Mouse (Mus musculus) limb, embryonic 12.5 days (tissue): ENCODE measurements at regions not wholly inside any gene's neighbourhood (a gene's known extent, or its start where the extent isn't known, plus 50 kb on each side); places are given as distances from the start of the nearest gene placed in this dataset.
"Not testable (repeated sequence)": the region's sequence is repeated elsewhere in the genome, so short reads cannot be mapped to it uniquely, and the experiment has no call there.

ENCODE experiments used
- ATAC-seq: fragments of 200-750 bp; cut with Nextera tagmentation; 2 replicates; pipeline ENCODE4 v1.8.0; 2017; ENCODE audit warnings: low read depth, moderate TSS enrichment; ENCODE audit not compliant: insufficient number of reproducible peaks, insufficient read depth, low FRiP score, low TSS enrichment
- H3K27ac ChIP-seq: fragments of 300-500 bp; sonication (generic); 2 replicates; pipeline ENCODE4 v1.5.1; 2016; ENCODE audit warnings: mild to moderate bottlenecking, moderate library complexity
- H3K27me3 ChIP-seq: fragments of 300-500 bp; sonication (generic); 2 replicates; pipeline ENCODE4 v1.6.1; 2016; ENCODE audit warnings: mild to moderate bottlenecking, moderate library complexity
- H3K36me3 ChIP-seq: fragments of 300-500 bp; sonication (generic); 2 replicates; pipeline ENCODE4 v1.6.1; 2016; ENCODE audit warnings: mild to moderate bottlenecking, moderate library complexity
- H3K4me1 ChIP-seq: fragments of 300-500 bp; sonication (generic); replicated peaks from 2 replicates; pipeline ENCODE4 v1.6.1; 2016
- H3K4me2 ChIP-seq: fragments of 300-500 bp; sonication (generic); 2 replicates; pipeline ENCODE4 v1.6.1; 2016; ENCODE audit warnings: mild to moderate bottlenecking, moderate library complexity
- H3K4me3 ChIP-seq: fragments of 300-500 bp; sonication (generic); replicated peaks from 2 replicates; pipeline ENCODE4 v1.5.1; 2016; ENCODE audit warnings: mild to moderate bottlenecking
- H3K9ac ChIP-seq: fragments of 300-500 bp; sonication (generic); replicated peaks from 2 replicates; pipeline ENCODE4 v1.6.1; 2016; ENCODE audit warnings: mild to moderate bottlenecking, moderate library complexity
- H3K9me3 ChIP-seq: fragments of 300-500 bp; sonication (generic); 2 replicates; pipeline ENCODE4 v1.6.1; 2016; ENCODE audit warnings: mild to moderate bottlenecking, moderate library complexity
- WGBS: fragments of 180-500 bp; shearing (Covaris S2); methylation state at CpG from one replicate; pipeline ENCODE4 v1.1.7; 2016; 5-methylcytosine and 5-hydroxymethylcytosine counted together

- H3K4me1 ChIP-seq = no peaks in the 10 kb centered on the region
- no peak overlapping the region for H3K4me2 ChIP-seq
- H3K9me3 ChIP-seq = no peaks in the 10 kb centered on the region
- no peak overlapping the region for H3K27ac ChIP-seq
- ATAC-seq = no peak
- no peak overlapping the region for H3K4me3 ChIP-seq
- H3K36me3 ChIP-seq = no peaks in the 10 kb centered on the region
- no peak overlapping the region for H3K9ac ChIP-seq
- H3K27me3 ChIP-seq = no peaks in the 10 kb centered on the region
Observed at GRCm38 (mm10) chr1:7671566-7671965, 2863.9 kb downstream of the Gm37988 start.

DNA sequence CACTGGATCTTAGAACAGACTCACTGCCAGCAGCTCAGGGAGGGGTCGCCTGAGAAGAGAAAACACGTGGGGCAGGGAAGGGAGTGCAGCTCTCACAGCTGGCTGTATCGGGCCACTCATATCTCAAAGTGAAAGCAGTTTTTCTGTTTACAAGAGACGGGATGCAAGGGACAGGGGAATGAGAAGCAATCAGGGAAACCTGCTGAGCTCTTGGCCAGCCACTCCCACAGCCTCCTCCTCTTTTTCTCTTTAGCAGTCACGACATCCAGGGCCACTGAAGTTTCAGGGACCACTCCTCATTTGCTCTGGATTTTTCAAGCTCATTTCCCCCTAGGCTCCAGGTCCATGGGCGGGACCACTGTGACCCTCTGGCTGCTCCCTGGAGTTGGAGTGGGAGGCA lies 2901.5 kb downstream of the Gm37988 start:
- not testable (repeated sequence) for ATAC-seq, H3K4me2 ChIP-seq, H3K4me3 ChIP-seq, H3K9ac ChIP-seq, H3K36me3 ChIP-seq, H3K4me1 ChIP-seq, H3K9me3 ChIP-seq, H3K27me3 ChIP-seq, H3K27ac ChIP-seq
- 80% methylated on average over 6 of the region's 6 CpGs for WGBS

DNA sequence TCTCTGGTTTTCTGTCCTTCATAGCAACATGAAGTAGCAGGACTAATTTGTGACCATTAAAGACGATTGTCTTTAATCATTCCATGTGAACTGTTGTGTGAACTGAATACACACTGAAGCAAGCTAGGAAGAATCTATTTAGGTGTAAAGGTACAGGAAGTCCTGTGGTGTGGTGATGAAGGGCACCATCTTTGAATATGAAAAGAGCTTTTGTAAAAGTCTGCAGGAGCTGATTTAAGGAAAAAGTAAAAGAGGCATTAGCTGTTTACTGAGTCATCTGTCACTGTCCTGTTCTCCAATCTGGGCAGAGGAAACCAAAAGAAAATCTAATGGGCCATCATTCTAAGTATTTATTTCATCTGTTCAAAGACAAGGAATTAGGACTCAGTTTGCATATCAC lies 2925.0 kb downstream of the Gm37988 start:
- WGBS = 68% methylated on average over 1 of the region's 1 CpGs
- H3K27ac ChIP-seq = no peak overlapping the region
- no peak for ATAC-seq
- H3K4me2 ChIP-seq = no peak overlapping the region
- no peaks in the 10 kb centered on the region for H3K4me1 ChIP-seq
- no peaks in the 10 kb centered on the region for H3K27me3 ChIP-seq
- H3K4me3 ChIP-seq = no peak overlapping the region
- H3K36me3 ChIP-seq = no peaks in the 10 kb centered on the region
- H3K9ac ChIP-seq = no peak overlapping the region
- H3K9me3 ChIP-seq = no peaks in the 10 kb centered on the region

DNA sequence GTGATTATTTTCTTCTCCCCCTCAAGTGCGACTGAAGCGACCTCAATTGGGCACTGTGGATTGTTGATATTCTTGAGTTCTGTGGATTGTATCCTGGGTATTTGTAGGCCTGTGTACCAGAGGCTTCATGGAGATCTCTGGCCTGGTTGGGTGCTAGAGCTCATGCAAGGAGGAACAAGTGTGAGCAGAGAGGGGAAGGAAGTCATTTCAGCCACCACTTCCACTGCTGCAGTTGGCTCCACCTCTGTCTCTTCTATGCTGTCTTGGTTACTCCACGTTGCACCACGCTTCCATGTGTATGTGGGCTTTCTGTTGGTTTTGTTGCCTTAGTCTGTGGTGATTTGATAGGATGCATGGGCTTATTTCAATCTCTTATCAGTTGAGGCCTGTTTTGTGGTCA lies 2929.6 kb downstream of the Gm37988 start:
- H3K4me1 ChIP-seq = no peaks in the 10 kb centered on the region
- no peak overlapping the region for H3K4me2 ChIP-seq
- no peaks in the 10 kb centered on the region for H3K36me3 ChIP-seq
- no peak overlapping the region for H3K27ac ChIP-seq
- 91% methylated on average over 4 of the region's 4 CpGs for WGBS
- ATAC-seq = no peak
- H3K4me3 ChIP-seq = no peak overlapping the region
- H3K27me3 ChIP-seq = no peaks in the 10 kb centered on the region
- no peak overlapping the region for H3K9ac ChIP-seq
- no peaks in the 10 kb centered on the region for H3K9me3 ChIP-seq

DNA sequence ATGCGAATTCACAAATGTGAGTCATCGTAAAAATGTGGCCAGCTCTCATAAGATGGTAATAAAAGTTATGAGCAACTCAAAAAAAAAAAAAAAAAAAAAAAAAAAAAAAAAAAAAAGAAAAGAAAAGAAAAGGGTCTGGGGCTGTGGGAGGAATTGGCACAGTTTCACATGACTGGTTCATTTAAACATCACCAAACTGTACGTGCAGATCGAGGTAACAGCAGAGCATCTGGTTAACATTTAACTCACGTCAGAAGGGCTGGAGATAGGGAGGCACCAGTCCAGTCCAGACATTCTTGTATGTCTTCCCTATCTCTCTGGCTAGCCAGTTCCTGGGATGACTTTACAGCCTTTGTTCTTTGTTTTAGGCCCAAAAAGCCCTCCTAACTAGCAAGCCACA lies 2938.2 kb downstream of the Gm37988 start:
- ATAC-seq = no peak
- Histone ChIP-seq H3K9ac (no peak overlapping the region), H3K27me3 (no peaks in the 10 kb centered on the region), H3K27ac (no peak overlapping the region), H3K4me2 (no peak overlapping the region), H3K9me3 (no peaks in the 10 kb centered on the region), H3K4me3 (no peak overlapping the region), H3K4me1 (no peaks in the 10 kb centered on the region), H3K36me3 (no peaks in the 10 kb centered on the region)
- 44% methylated on average over 5 of the region's 5 CpGs for WGBS

DNA sequence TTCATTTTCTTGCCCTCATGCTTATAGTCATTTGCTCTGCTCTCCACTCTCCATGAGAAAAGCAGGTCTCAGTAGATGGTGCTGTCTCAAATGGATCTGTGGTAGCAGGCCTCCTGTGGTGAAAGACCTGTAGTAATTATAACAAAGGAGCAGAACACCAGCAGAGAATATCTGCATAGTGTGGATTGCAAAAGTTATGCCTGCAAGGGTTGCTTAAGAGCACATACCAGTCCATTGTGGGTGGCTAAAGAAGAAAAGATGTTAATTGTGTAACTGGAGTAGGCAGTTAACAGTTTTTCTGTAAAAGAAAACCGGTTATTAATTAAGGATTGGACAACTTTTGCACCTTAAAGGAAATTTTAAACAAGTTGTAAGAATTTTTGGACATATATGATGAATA lies 2969.0 kb downstream of the Gm37988 start:
- no peak overlapping the region for H3K4me3 ChIP-seq
- H3K36me3 ChIP-seq = no peaks in the 10 kb centered on the region
- H3K9me3 ChIP-seq = no peaks in the 10 kb centered on the region
- H3K27me3 ChIP-seq = no peaks in the 10 kb centered on the region
- ATAC-seq = no peak
- peaks cover 14% of the 10 kb centered on the region for H3K4me1 ChIP-seq
- no peak overlapping the region for H3K27ac ChIP-seq
- 15% methylated on average over 1 of the region's 1 CpGs for WGBS
- H3K9ac ChIP-seq = no peak overlapping the region
- H3K4me2 ChIP-seq = no peak overlapping the region

- H3K9ac ChIP-seq = no peak overlapping the region
- whole genome bisulfite sequencing = 6% methylated on average over 11 of the region's 11 CpGs
- H3K4me3 ChIP-seq = no peak overlapping the region
Observed at GRCm38 (mm10) chr1:7777191-7778044, 2969.7 kb downstream of the Gm37988 start.

GRCm38 (mm10) chr1:7778045-7778565 lies 2970.4 kb downstream of the Gm37988 start:
- WGBS = 8% methylated on average over 5 of the region's 5 CpGs
- H3K9me3 ChIP-seq, ATAC-seq, H3K27ac ChIP-seq, H3K27me3 ChIP-seq, H3K4me3 ChIP-seq, H3K36me3 ChIP-seq, H3K9ac ChIP-seq: not testable (repeated sequence)
- H3K4me2 ChIP-seq = peak overlapping the region; percentile 40
- peaks cover 14% of the 10 kb centered on the region for H3K4me1 ChIP-seq

More at GRCm38 (mm10) chr1:7777191-7778044, 2969.7 kb downstream of the Gm37988 start:
- no peaks in the 10 kb centered on the region for H3K36me3 ChIP-seq
- peaks cover 14% of the 10 kb centered on the region for H3K4me1 ChIP-seq
- H3K27me3 ChIP-seq = no peaks in the 10 kb centered on the region
- H3K9me3 ChIP-seq = no peaks in the 10 kb centered on the region
- H3K27ac ChIP-seq = peak overlapping the region; percentile 74
- peak overlapping the region; percentile 40 for H3K4me2 ChIP-seq
- peak; percentile 84 for ATAC-seq

DNA sequence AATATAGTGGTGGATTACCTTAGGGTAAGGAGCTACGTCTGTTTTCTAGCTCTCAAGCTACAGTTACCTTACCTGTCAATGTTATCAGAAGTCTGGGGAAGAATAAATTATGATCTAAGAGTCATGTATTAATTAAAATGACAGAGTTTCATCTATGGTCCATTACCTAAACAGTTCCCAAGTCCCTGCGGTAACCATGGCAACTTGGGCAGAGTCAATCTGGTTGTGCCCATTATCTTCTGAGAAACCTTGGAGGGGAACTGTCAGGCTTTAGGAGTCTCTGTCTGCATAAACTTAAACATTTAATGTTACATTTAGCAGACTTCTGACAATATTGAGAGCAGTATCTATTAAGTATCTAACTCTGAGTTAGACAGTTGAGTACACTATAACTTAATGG lies 2971.0 kb downstream of the Gm37988 start:
- Histone ChIP-seq H3K4me3 (no peak overlapping the region), H3K9ac (no peak overlapping the region), H3K4me1 (peaks cover 14% of the 10 kb centered on the region), H3K9me3 (no peaks in the 10 kb centered on the region), H3K4me2 (no peak overlapping the region), H3K27ac (no peak overlapping the region), H3K36me3 (no peaks in the 10 kb centered on the region), H3K27me3 (no peaks in the 10 kb centered on the region)
- WGBS = 51% methylated on average over 2 of the region's 2 CpGs
- no peak for ATAC-seq

DNA sequence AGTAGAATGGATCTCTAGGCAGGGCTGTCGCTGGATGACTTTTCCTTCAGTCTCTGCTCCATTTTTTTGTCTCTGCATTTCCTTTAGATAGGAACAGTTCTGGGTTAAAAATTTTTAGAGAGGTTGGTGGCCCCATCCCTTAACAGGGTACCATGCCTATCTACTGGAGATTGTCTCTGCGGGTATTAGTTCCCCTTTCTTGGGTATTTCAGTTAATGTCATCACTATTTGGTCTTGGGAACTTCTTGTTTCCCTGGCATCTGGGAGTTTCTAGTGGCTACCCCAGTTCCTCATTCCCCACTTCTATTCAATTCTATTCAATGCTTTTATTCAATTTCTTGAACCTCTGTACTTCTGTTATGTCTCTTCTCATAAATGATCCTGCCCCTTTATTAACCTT lies 3016.3 kb downstream of the Gm37988 start:
- Histone ChIP-seq H3K27ac (no peak overlapping the region), H3K27me3 (no peaks in the 10 kb centered on the region), H3K4me3 (no peak overlapping the region), H3K9ac (no peak overlapping the region), H3K9me3 (no peaks in the 10 kb centered on the region), H3K4me1 (no peaks in the 10 kb centered on the region), H3K36me3 (no peaks in the 10 kb centered on the region), H3K4me2 (no peak overlapping the region)
- no peak for ATAC-seq
- WGBS = 95% methylated on average over 2 of the region's 2 CpGs
